Mouse (Mus musculus) adrenal gland, postnatal 4 days (tissue): ENCODE measurements around the gene Sesn1. TPM values are rescaled to one million over a fixed set of nuclear protein-coding genes. Genes with fewer than 3 reads are reported as not detected.
"Not testable (repeated sequence)": the region's sequence is repeated elsewhere in the genome, so short reads cannot be mapped to it uniquely, and the experiment has no call there.

Experiments used
- DNase-seq, 2 experiments: peaks; one replicate each; pipeline ENCODE4 v3.0.0; 2021 to 2022; ENCODE audit warnings: low spot score in 2 of 2, mixed read lengths in 2 of 2
- long read RNA-seq, 2 experiments: library from polyadenylated mRNA; stranded (forward); transcript quantifications; one replicate each; pipeline ENCODE4 v2.0.0; 2021
- total RNA-seq, 2 experiments: library from RNA; stranded (reverse); gene quantifications; 2 replicates each; pipeline ENCODE4 v1.2.3; 2021

Sesn1 gene
- 10 to 100 TPM; 31.1 to 35.5 TPM for total RNA-seq
- long read RNA-seq, experiment 1, transcript Sesn1-201 (10 exons, 2,600 nt) = major isoform, 19 of 25 reads
- long read RNA-seq, experiment 1, partial matches to known transcripts = 0 of 25 reads
- long read RNA-seq, experiment 1, other reads (novel, unspliced or antisense) = 5 of 25 reads
- long read RNA-seq, experiment 2, transcript Sesn1-202 (10 exons, 3,809 nt) = minor isoform, 16 of 65 reads
- long read RNA-seq, experiment 2, transcript Sesn1-201 (10 exons, 2,600 nt) = major isoform, 35 of 65 reads
- long read RNA-seq, experiment 2, partial matches to known transcripts = 7 of 65 reads
- long read RNA-seq, experiment 2, other reads (novel, unspliced or antisense) = 7 of 65 reads

DNA sequence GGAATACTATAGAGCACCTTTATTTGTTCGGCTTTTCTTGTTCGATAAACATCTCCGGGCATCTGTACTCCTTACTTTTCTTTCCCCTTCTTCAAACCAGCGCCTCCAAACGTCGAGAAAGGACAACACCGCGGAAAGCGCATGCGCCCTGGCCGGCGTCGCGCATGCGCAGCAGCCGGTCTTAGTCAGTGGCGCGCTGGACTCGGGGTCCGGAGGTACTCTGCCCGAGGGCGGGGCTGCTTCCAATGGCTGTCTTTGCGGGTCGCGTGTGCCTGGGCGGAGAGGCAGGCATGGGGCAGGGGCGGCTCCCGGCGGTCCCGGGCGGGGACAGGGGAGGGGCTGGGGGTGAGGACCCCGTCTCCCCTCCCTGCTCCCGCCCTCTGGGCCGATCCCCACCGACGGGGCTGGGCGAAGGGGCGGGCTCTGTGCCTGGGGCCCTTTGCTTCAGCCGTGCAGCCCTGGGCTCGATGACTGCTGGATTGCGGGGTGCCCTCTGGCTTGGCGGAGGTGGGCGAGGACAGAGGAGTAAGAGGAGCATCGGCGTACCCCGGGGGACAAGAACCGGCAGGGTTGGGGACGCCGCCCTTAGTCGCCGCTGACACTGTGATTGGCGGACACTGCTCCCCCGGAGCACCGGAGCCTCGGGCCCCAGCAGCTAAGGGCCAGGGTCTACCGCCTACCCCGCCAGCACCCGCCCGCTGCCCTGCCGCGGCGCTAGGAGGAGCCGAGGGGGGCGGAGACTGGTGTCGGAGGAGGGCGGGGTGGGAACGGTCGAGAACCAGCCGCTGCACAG is at the start of gene Sesn1, which contains the start of gene Cep57l1:
TSS of gene Sesn1 (plus strand) at position 165 of the 793 bp plus-strand sequence.
TSS of gene Cep57l1 (minus strand) at position 101 of the 793 bp plus-strand sequence.
- DNase-seq = peak; percentile 76 to 90

DNA sequence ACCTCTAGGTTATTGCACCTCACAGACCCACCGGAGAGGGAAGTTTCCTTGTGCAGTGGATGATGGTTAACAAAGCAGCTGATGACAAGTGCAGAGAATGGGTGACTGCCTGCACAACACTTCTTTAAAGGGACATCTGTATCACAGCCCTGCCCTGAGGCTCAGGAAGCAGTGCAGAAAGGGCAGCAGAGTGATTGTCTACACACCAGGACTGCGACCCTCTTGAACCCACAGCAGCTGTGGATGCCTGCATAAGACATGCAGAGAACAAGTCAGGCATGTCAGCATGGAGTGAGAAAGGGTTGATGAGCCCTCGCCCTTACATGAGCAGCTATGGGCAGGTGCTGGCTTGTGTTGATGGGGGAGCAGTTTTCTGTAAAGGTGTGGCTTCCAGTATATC is 48.9 kb upstream of the Sesn1 start:
- DNase-seq = no peak

DNA sequence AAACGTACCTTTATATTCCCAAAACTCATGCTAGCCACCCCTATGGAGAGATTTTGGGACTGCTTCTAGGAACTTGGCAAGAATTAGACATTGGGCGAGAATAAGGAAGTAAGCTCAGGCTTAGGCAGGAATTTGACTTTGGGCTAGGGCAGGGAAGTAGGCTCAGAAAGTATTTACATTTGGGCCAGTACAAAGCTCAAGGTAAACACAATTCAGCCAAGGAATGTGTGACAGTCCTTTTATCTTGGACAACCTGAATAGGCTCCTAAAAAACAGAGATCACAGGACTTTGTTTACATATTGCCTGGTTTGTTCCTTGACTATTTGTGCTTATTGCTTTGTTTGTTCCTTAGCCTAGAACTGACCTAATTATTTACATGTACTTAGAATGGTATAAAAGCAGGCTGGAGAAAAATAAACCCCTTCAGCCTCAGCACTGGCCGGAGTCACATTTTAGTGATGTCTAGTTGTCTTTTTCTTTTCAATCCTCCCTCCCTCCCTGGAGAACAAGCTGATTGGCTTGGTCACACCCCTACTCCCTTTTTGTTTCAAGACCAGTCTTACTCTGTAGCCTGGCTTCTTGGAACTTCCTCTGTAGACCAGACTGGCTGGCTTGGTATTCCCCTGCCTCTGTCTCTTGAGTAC is 45.9 kb upstream of the Sesn1 start:
- DNase-seq = no peak

DNA sequence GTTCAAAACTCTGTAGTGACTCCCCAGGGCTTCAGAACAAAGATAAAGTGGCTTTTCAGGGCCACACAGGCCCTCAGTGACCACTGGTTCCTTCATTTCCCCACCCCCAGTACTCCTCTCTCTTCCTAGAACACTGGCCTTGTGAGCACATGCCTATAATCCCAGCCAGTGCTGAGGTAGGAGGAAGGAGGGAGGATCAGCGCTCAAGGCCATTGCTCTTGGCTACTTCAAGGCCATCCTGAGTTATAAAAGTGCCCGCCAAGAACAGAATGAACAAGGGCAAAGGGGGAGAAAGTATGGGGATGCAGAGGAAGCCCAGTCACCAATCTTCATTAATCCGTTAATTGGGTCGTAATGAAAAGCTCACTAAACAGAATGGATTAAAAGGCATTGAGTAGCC is 44.1 kb upstream of the Sesn1 start:
- DNase-seq = no peak

DNA sequence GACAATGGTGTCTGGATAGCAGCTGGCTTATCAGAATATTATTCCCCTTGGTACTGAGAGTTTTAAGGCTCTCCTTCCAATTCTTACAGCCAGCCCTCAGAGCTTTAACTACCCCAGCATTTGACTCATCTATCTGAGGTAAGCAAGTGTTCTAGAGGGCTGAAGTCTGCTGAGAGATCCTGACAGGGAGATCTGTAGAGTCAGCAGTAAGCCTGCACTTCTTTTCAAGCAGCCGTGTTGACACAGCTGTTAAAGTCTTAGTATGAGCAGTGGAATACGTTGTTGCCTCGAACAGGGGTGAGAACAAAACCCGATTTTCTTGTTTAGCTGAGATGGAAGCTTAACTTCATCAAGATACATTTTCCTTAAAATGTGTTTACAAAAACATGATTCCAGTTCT is 43.5 kb upstream of the Sesn1 start:
- no peak for DNase-seq

DNA sequence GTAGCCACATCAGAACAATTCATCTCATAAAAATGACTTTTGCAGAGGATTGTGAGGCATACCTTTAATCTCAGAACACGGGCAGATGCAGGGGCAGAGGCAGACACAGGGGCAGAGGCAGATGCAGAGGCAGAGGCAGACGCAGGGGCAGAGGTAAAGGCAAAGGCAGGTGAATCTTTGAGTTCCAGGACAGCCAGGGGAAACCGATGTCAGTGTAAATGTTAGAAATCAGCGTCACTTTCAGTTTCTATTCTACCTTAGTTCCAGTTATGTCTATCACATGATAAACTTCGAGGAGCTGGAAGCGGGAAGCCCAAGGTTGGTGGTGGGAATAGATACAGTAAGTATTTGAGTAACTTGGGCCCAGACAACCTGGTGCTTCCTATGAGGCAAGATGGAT is 42.5 kb upstream of the Sesn1 start:
- DNase-seq = no peak

DNA sequence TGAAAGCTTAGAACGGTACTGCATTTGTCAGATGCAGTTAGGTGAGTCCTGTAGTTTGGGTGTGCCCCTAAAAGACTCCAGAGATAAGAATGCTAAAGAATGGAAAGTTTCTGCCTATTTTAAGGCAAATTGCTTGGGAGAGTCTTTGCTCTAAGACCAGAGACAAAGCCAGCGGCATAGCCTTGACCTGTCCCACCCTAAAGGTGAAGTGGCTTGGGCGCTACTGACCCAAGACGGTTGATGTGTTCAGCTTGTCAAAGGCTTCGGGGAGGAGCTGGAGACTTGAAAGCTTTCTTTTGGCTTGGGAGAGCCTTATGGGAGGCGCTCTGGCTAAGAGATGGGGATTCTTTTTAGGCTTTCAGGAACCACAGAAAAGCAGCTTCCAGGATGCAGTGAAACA is 17.4 kb upstream of the Sesn1 start:
- DNase-seq = no peak

DNA sequence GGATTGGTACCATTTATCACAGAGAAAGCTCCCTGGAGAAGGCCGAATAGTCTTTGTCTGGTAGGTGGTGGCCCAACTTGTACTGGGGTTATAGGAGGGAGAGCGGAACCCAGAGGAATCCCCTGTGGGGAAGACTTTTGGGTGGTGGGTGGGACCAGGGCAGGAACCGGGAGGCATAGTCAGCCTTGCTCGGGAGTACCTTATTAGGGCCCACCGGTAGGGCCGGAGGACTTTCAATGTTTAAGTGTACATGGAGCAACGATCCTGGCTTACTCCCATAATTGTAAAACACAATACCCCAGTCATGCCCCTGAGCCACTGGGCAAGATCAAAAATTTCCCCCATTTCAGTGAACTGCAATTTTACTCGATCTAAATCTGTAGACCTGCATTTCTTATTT is 12.5 kb upstream of the Sesn1 start:
- no peak for DNase-seq

DNA sequence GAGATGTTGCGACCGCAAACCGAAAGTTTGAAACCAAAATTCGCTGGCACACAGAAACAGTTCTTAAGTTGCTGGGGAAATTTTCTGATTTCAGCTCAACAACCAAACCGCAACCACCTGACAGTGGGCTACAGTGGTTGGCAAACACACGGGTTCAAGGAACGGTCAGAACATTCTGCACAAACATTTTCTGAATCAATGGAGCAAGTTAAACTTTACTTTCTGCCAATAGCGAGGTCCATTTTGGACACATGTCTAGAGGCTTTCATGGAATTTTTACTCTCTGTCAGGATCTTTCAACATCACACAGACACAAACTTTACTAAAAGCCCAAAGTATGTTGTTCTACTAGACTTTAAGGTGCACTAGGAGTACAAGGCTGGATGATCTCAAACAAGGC is 6.3 kb upstream of the Sesn1 start:
- no peak for DNase-seq

DNA sequence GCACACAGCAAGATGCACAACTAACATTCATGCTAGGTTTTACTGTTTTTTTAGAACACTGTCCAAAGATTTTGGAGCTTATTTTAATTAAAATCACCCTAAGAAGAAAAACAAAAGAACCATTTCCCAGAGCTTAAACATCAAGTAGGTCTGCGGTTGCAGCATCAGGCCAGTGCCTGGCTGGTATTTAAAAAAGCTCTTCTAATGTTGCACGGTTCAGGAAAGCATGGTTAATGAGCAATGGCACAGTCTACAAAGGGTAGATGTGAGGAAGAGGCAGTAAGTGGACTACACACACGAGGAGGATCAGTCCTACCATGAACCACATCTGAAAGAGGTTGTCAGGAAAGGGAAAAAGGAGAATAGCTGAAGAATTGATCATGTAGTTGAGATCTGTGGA is 5.0 kb upstream of the Sesn1 start:
- no peak for DNase-seq

DNA sequence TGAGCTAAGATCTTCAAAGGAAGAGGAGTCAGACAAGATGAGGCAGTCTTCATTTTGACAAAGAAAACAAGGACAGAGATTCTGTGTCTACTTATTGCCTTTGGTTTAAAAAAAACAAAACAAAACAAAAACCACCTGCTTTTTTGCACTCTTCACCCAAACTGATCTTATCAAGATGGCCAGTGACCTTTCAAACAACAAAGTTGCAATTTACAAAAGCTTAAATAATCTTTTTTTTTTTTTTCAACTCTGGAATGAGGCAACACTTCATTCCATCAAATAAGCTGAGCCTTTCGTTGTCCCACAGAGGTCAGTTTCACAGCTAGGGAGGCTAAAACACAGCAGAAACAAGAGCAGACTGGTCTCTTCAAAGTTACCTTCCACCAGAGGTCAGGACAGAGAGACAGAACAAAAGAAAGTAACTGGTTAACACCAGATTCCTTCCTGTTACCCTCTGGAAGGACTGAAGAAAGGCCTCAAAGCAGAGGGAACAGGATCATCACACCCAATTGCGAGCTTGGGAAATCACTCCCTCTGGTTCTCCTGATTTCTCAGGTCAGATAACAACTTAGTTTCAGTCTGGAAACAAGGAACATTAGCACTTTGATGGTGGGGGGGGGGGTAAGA is 3.9 kb upstream of the Sesn1 start:
- DNase-seq = no peak

DNA sequence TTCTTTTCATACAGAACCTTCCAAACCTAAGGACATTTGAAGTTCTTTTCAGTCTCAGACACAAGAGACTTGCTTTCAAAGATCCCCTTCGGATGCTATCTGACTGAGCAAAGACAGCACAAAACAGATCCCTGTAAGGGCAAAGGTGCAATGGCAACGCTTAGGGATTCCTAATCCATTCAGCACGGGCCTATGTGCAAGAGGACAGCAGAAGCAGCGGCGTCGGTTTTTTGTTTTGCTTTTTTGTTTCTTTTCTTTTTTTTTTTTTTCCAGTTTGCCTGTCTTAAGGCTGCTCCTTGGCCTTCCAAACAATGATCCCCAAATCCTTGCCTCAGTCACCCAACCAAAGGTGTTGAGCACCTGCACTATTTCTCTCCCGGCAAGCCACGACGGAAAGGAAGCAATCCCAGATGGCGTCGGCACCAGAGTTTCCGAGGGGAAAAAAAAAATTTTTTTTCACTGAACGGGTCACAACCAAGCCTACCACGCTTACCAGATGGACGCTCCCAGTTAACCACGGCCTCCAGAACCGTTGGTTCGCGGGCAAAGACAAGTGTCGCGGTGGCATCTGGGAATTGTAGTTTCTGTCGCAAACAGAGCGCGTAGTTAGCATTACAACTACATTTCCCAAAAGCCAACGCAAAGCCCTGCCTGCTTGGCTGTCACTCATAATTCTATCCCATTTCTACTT is 510 bp upstream of the Sesn1 start:
- peak; percentile 51 to 59 for DNase-seq

DNA sequence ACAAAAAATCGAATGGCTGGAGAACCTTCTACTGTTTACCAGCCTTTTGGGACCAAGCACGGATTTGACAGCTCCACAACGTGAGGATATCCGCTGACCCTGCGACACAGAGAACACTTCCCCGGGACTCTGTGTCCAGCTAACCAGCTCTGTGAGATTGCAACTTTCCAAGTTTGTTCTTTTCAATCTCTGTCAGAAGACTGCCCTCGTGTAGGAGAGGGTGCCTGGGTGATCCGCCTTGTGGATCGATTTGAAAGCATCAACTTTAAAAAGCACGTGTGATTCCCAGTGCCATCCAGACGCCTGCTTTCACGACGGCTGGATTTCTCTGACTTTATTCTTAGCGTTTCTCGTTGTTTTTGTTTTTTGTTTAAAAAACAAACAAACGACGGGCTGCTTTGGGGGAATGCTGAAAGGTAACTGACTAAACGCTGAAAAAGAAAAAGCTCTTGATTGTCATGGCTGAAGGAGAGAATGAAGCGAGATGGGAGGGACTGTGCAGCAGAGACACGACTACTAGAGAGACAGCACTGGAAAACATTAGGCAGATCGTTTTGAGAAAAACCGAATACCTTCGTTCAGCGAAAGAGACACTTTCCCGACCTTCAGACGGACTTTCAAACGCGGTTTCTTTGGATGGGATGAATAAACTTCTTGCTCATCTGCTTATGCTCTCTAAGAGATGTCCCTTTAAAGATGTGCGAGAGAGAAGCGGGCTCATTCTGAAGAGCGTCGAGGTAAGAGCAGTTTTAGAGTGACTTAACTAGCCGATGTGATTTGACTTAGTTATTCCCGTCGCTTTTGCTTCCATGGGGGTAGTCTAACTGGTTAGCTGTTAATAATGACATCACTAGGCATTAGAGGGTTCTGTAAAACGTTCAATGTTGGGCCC is 1.1 kb downstream of the Sesn1 start:
- no peak for DNase-seq

DNA sequence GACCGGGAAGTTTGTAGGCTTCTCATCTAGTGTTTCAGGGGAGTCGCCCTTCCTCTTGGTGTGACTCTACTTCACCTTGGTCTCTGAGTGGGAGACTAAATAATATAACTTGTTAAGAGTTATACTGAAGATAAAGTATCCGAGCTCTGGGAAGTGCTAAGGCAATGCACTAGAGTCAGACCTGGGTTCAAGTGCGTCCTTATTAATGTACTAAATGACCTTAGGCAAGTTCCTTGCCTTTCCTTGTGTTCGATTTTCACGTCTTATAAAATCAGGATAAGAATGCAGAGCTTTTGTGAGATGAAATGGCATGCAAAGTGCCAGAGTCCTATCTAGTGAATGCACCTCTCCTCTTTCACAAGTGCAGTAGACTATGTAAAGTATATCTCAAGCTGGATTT is 2.8 kb downstream of the Sesn1 start:
- DNase-seq = no peak

DNA sequence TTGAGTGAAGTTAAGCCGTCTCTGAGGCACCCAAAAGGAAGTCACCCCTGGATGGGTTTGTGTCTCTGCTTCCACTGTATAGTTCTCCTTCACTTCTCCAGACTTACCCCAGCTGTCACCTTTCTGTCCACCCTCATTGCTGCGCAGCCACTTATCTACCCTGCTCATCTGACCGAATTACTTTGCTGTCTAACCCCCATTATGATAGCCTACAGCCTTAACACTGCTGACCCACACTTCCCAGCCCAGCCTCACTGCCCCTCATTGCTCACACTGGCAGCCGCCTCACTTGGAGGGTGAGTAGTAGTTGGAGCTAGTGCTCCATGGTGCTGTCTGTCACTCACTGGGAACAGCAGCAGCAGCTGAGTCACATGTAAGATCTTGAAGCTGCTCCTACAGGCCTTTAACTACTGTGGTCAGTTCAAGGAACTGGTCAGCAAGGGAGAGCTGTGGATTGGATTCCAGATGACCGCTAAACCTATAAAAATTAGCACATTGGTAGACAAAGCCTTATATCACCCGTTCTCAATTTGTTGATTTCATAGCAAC is 4.6 kb downstream of the Sesn1 start:
- no peak for DNase-seq

DNA sequence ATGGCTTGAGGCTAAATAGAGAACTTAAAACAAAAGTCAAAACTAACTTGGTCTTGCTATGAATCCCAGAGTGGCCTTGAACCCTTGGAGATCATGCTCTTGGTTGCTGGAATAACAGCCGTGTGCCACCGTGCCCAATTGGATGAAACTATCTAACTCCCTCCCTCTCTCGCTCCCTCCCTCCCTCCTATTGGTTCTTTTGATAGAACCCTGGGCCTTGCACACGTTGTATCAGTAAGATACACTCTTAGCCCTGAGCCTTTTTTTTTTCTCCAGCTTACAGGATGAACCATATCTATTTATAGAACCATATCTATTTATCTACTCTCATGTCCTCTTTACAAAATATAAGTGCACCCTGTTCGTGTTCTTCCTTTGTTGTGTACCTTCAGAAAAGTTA is 6.8 kb downstream of the Sesn1 start:
- DNase-seq = no peak

DNA sequence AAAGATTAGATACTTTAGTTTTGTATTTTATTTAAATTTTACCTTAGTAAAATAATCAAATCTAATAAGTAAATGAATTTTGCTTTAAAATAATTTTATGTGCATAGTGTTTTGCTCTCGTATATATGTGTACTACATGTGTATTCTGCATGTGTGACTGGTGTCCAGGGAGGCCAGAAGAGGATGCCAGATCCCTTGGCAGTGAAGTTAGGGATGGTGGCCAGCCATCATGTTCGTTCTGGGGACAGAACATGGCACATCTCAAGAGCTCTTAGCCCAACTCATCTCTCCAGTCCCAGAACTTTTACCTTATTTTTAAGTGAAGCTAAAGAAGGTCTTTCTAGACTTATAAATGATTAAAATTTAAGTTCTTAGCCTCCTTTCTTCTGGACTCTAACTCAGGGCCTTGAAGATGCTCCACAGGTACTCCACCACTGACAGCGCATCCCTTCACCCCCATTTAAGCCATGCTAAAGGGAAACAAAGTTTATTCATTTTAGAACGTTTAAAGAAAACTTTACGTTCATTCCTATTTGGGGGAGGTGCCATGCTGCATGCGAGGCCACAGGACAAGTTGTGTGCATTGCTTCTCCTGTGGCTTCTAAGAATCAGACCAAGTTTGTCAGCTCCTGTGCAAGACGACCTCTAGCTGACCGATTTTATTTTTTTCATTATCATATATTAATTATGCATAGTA is 8.4 kb downstream of the Sesn1 start:
- no peak for DNase-seq

DNA sequence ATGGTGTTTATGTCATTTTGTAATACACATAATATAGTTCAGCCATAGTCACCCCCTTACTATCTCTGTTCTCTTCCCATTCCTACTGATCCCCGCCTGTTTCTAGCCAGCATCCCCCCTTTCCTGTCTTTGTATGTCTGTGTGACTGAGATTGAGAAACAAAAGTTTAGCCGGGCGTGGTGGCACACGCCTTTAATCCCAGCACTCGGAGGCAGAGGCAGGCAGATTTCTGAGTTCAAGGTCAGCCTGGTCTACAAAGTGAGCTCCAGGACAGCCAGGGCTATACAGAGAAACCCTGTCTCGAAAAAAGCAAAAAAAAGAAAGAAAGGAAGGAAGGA is 9.0 kb downstream of the Sesn1 start:
- not testable (repeated sequence) for DNase-seq

DNA sequence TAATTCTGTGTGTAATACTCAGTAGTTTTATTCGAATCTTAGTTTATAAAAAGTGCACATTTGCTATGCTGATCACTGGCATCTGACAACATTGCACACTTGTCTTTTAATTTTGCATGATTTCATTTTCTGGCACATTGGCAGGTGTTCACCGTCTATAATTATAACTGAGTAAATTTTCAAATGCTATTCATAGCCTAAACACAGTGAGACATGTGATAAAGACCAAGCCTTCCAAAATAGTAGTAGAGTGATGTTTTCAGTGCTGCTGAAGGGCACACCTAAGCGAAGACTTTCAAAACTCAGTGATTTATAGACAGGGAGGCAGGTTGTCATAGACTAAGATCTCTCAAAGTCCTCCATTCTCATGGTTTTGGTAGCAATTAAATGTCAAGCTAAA is 9.6 kb downstream of the Sesn1 start:
- no peak for DNase-seq
